Mouse (Mus musculus) frontal cortex, postnatal 25 days (tissue): ENCODE results near the gene Aebp2.
"Not testable (repeated sequence)": the region's sequence is repeated elsewhere in the genome, so short reads cannot be mapped to it uniquely, and the experiment has no call there.

ENCODE experiments used
- DNase-seq, 2 experiments: peaks; one replicate each; pipeline ENCODE4 v3.0.0; 2022; ENCODE audit warnings: low spot score in 2 of 2

The Aebp2 gene

GRCm38 (mm10) chr6:140622391-140623225, at the start of gene Aebp2:
Aebp2 (plus strand) TSS chr6:140622663.
- DNase-seq, result no peak

DNA sequence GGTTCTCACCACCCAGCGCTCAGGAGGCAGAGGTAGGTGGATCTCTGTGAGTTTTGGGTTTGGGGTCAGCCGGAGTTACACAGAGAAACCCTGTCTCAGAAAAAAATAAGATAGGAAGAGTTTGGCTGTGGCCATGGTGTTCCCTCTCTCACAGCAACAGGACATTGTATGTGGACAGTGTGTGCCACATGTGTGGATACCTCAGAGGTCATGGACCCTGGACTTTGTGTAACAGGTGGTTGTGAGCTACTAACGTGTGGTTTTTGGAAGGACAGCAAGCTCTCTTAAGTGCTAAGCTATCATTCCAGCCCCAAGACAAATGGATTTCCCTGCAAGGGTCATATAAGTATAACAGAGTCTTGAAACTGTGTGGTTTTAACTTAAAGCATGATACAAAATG, 47.5 kb upstream of the Aebp2 start:
- no peak for DNase-seq

DNA sequence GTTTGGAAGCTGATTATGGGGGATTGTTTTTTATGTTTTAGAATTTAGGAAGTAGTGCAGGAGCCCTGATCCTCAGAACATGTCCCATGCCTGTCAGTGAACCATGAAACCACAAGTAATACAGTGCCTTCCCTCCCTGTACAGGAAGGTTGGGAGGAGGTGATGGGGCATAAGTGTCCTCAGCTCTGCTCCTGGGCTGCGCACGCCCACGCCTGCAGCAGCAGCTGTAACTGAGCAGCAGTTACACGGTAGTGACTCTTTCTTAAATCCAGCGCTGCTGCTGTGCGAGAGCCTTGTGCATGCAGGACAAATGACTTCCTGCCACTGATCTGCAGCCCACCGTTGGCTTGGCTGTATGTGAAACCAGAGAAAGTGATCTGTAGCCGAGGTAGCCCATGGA, 46.3 kb upstream of the Aebp2 start:
- no peak for DNase-seq

- no peak for DNase-seq
Measured at GRCm38 (mm10) chr6:140576961-140577821, 45.3 kb upstream of the Aebp2 start.

- no peak for DNase-seq
Measured at GRCm38 (mm10) chr6:140577822-140578170, 44.7 kb upstream of the Aebp2 start.

- not testable (repeated sequence) for DNase-seq
Measured at GRCm38 (mm10) chr6:140578985-140579384, 43.5 kb upstream of the Aebp2 start.

- DNase-seq, result no peak
Measured at GRCm38 (mm10) chr6:140580170-140580569, 42.3 kb upstream of the Aebp2 start.

GRCm38 (mm10) chr6:140586714-140587259, 35.7 kb upstream of the Aebp2 start:
- DNase-seq, result no peak

- no peak for DNase-seq
Measured at GRCm38 (mm10) chr6:140591331-140591730, 31.1 kb upstream of the Aebp2 start.

- DNase-seq, result no peak
Measured at GRCm38 (mm10) chr6:140592713-140593112, 29.8 kb upstream of the Aebp2 start.

DNA sequence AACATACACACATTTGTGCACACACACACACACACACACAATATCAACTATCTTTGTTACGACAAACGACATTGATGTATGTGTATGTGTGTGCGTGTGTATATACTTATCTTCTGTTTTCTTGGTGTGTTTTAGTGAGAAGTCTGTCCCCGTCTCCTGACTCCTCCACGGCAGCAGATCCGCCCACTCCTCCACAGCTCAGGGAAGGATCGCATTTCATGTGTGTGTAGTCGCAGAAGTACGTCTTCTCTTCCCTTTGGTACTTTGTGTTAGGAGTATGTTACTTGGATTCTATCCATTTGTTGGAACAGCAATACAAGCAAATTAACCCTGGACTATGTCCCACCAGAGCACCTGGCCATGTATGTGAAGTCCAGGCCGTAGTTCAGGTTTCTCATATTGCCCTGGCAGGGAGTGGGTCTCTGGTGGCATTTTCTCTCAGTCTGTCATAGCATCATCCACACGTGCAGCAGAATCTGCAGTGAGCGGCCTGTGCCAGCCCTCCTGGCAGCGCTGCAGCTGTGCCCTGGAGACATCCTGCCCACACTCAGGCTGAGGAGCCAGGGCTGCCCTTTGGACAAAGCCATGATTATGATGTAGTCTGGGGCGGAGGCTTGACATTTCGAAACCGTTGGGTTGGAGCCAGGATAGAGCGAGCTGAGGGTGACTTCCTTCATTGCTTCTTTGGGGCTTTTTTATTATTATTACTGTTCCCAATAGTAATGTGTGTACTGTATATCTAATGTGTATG, 28.9 kb upstream of the Aebp2 start:
- peak in 1 of 2 experiments; percentile 22 for DNase-seq

DNA sequence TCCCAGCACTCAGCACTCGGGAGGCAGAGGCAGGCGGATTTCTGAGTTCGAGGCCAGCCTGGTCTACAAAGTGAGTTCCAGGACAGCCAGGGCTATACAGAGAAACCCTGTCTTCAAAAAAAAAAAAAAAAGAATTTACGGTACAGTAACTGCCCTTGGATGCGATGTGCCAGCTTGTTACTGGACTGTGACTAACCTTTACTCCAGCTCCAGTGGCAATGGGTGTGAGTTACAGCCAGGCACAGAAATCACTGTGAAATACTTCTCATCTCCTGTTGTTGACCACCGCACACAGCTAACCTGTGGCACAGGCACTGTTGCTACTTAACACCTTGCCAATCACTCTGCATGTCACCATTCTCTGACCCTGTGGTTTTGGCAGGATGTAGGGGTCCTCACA, 26.9 kb upstream of the Aebp2 start:
- not testable (repeated sequence) for DNase-seq

DNA sequence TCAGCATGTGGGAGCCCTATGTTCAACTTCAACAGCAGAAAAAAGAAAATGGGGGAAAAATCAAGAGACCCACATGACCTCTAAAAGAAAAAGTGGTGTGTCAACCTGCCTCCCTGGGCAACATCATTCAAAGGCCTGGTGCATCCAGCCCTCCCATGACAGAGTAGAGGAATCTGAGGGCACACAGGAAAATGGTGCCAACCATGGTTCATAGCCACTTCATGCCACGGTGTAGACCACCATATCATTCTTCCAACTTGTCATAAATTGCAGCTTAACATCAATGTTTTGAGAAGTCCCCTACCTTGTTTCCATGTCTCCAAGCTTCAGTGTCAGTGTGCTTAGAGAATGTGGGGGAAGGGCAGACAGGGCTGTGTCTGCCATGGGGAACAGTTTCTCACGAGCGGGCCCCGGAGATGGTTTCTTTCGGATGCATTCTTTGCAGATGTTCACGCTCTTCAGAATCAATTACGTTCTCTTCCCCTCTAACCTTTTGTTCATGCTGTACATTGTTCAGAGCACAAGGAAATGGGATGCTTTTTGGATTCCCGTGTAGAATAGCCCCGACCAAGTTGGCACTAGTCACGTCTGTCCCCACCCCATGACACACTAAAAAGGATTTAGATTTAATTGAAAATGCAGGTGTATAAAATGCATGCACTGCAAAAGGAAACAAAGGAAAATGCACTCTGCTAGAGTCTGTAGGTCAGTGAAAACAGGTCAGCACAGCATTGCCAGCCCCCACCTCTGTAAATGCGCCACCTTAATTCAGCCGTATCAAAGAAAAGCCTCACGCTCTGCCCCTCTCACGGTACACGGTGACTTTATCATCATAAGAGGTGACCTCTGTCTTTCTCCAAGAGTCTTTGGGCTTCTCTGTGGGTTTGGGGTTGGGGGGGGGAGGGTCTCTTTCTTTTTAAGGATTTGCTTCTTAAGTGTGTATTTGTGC, 24.8 kb upstream of the Aebp2 start:
- no peak for DNase-seq

- no peak for DNase-seq
Measured at GRCm38 (mm10) chr6:140598516-140598915, 23.9 kb upstream of the Aebp2 start.

- DNase-seq, result no peak
Measured at GRCm38 (mm10) chr6:140599337-140599736, 23.1 kb upstream of the Aebp2 start.

- DNase-seq, result not testable (repeated sequence)
Measured at GRCm38 (mm10) chr6:140600671-140601070, 21.8 kb upstream of the Aebp2 start.

DNA sequence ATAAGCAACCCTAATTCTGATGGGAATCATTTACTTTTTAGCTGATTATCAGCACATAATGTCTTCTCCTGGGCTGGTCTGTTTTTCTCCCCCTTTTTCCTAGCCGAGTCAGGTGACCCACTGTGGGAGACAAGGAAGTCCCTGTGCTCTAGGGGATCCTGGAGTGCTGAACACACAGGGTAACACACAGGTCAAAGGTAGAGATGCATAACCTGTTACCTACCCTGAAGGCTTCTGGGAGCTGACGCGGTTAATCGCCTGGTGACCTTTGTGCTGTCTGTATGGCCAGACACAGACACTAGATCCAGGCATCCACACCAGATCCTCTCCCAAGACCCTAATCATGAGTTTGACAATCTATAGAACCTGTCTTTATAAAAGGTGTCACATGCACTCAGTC, 21.3 kb upstream of the Aebp2 start:
- no peak for DNase-seq

DNA sequence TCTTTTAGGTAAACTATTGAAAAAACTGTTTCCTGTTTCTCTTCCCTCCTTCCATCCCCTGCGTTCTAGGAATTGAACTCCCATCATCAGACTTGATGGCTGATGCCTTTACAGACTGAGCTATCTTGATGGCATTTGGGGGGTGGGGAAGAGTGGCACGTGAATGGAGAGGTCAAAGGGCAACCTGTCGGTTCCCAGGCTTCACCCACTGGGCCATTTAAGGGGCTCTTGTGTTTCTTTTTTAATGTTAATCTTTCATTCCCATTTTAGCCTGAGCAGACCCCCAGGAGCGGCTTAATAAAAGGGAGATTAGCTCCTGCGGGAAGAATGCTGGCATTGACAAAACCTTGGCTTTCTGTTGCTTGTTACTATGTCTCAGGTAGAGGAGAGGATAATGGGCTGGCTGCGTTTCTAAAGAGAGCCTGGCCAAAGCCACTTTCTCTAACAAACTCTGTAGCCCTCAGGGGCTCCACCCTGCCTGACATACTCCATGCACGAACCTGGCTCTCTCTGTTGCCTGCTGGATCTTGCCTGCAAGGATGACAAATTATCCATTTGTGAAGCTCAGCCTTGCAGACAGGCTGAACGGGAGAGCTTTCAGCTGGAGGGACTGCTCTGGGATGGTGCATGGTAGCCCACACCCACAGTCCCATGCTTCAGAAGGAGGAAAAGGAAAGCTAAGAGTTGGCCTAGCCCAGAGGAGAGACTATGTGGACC, 19.1 kb upstream of the Aebp2 start:
- DNase-seq, result no peak

DNA sequence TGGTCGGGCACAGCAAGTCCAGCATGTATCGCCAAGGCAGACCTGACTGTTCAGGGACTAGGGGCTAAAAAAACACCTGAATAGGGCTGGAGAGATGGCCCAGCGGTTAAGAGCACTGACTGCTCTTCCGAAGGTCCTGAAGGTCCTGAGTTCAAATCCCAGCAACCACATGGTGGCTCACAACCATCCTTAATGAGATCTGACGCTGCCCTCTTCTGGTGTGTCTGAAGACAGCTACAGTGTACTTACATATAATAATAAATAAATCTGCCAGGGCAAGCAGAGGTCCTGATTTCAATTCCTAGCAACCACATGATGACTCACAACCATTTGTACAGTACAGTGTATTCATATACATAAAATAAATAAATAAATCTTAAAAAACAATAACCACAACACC, 17.3 kb upstream of the Aebp2 start:
- DNase-seq, result not testable (repeated sequence)

GRCm38 (mm10) chr6:140605732-140606131, 16.7 kb upstream of the Aebp2 start:
- DNase-seq, result no peak
